Mouse (Mus musculus) left cerebral cortex, adult 2 months (tissue): ENCODE measurements around the gene Fnbp1l. TPM values are rescaled to one million over a fixed set of nuclear protein-coding genes. Genes with fewer than 3 reads are reported as not detected.

Source experiments
- DNase-seq, 2 experiments: peaks; one replicate each; pipeline ENCODE4 v3.0.0; 2021 to 2022; ENCODE audit warnings: low spot score in 2 of 2, mixed read lengths in 1 of 2; ENCODE audit errors: extremely low spot score in 1 of 2
- H3K27ac ChIP-seq: fragments of 200-600 bp; 2 replicates; pipeline ENCODE4 v1.8.1; 2022
- H3K4me3 ChIP-seq: fragments of 200-600 bp; 2 replicates; pipeline ENCODE4 v1.8.1; 2022
- CTCF ChIP-seq: fragments of 200-600 bp; IDR thresholded peaks from 2 replicates; pipeline ENCODE4 v1.8.1; 2022; ENCODE audit warnings: antibody characterized with exemption, mild to moderate bottlenecking, moderate library complexity
- intact Hi-C: fragments of 180-260 bp; cut with DNase I; formaldehyde crosslinking; loops from one replicate; pipeline ENCODE4 v1.15.1; 2025
- total RNA-seq, 2 experiments: library from RNA; stranded (reverse); gene quantifications; 2 replicates each; pipeline ENCODE4 v1.2.3; 2021

The Fnbp1l gene
- total RNA-seq, 2 experiments from 2014 or later = 108 TPM

DNA sequence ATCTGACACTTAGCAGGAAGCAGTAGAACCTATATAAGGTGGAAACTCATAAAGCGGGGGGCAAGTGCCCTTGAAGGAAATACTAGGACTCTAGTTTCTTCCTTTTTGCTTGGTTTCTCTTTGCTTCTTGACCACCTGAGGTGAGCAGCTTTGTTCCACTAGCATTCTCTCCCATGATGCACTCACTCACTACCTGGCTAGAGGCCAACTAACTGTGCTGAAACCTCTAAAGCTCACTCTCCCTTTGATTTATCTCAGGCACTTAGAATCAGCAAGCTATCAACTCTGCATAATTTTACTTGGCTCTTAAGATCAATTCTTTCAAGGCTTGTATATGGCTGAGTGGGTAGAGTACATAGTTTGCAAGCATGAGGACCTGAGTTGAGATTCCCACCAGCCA lies 17.1 kb downstream of the Fnbp1l start:
- DNase-seq = no peak
- H3K4me3 ChIP-seq = no peak overlapping the region
- no peak overlapping the region for H3K27ac ChIP-seq
- intact Hi-C loops = no loop called here
- TF ChIP-seq CTCF = no peak

- intact Hi-C loops = no loop called here
- Histone ChIP-seq H3K4me3 (no peak overlapping the region), H3K27ac (peak overlapping the region; percentile 21; the same call in 1 of the 2 replicates)
- no peak for DNase-seq
- TF ChIP-seq CTCF = no peak
Measured at GRCm38 (mm10) chr3:122599291-122599690, 20.2 kb downstream of the Fnbp1l start.

DNA sequence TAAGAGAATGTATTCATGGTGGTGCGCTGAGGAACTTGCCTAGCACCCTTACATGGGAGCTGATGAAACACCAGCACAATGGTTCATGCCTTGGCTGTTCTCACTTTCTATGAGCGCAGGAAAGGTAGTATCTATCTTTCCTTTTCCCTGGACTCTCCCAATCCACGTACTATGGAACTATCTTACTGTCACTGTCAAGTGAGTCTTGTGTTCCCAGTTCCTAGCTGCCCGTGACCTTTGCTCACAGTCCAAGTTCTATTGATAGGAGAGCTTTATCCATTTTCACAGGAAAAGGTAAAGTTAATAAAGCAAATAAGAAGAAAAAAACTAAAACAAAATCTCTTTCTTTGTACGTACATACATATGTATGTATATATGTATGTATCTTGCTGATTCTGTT lies 28.7 kb downstream of the Fnbp1l start:
- TF ChIP-seq CTCF = no peak
- intact Hi-C loops = no loop called here
- no peak for DNase-seq
- Histone ChIP-seq H3K4me3 (no peak overlapping the region), H3K27ac (no peak overlapping the region)

DNA sequence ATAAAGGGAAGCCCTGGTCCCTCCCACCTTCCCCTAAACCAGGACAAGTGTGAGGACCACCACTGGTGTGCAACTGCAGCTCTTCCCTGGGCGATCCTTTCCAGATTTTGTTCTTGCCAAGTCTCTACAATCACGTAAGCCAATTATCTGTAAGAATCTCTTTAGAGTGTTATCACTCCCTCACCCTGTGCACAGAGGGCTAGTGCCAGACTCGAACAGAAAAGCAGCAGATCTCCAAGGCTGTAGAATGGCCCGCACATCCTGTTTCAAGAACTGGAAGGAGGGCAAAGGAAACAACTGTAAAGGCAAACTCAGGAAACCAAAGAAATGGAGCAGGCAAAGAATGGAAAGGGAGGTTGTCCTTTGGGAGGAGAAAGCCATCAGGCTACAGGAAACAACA lies 29.2 kb downstream of the Fnbp1l start:
- Histone ChIP-seq H3K4me3 (no peak overlapping the region), H3K27ac (no peak overlapping the region)
- no peak for DNase-seq
- intact Hi-C loops = no loop called here
- no peak for TF ChIP-seq CTCF

DNA sequence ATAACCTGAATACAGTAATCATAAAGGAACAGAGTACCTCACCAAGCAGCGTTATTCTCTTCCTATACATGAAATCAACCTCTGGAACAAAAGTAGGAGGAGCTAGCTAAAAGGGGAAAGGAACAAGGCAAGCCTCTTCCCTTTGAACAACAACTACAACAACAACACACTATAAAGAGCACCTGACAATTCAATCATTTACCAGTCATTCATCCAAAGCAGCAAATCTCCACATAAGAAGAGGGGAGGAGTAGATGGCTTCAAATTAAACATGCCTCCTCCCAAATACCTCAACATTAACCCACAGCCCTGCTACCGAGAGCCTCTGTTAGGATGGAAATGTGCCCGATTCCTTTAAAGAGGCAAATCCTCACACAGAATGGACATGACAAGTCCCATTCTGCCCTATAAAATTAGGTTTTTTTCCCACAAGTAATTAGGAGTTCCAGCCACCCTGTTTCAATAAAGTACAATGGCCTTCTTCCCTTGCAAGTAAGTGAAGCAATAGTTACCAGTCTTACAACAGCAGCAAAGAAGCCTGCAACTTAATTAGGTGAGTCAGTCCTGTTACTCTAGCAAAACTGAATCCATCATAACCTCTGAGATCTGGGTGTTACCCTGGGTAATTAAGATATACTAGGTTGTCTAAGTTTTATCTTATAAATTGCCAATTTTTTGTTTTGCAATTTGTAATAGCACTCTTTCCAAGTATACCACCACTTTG lies 32.4 kb downstream of the Fnbp1l start:
- no peak overlapping the region for H3K4me3 ChIP-seq
- no peak for DNase-seq
- intact Hi-C loops = no loop called here
- no peak overlapping the region for H3K27ac ChIP-seq
- no peak for TF ChIP-seq CTCF

DNA sequence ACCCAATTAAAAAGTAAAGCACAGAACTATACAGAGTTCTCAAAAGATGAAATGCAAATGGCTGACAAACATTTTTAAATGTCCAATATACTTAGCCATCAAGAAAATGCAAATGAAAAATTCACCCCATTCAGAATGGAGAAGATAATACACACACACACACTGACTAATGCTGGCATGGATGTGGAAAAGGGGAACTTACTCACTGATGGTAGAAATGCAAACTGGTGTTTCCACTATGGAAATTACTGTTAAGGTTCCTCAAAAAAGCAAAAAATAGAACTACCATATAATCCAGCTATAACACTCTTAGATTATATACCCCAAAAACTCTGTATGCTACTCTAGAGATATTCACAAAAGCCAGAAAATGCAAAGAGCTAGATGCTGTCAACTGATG lies 42.2 kb downstream of the Fnbp1l start:
- Histone ChIP-seq H3K27ac (no peak overlapping the region), H3K4me3 (no peak overlapping the region)
- no peak for DNase-seq
- intact Hi-C loops = no loop called here
- no peak for TF ChIP-seq CTCF

GRCm38 (mm10) chr3:122574921-122575320 lies 44.6 kb downstream of the Fnbp1l start:
- no peak for DNase-seq
- no peak for TF ChIP-seq CTCF
- peak overlapping the region; percentile 7; the same call in 1 of the 2 replicates for H3K27ac ChIP-seq
- intact Hi-C loops = no loop called here
- H3K4me3 ChIP-seq = no peak overlapping the region

- H3K4me3 ChIP-seq = no peak overlapping the region
- intact Hi-C loops = no loop called here
- DNase-seq = peak; percentile 37 to 46
- TF ChIP-seq CTCF = no peak
- peak overlapping the region; percentile 9; the same call in 1 of the 2 replicates for H3K27ac ChIP-seq
Measured at GRCm38 (mm10) chr3:122573426-122574286, 45.9 kb downstream of the Fnbp1l start.

- no peak for TF ChIP-seq CTCF
- Histone ChIP-seq H3K4me3 (no peak overlapping the region), H3K27ac (no peak overlapping the region)
- DNase-seq = no peak
- intact Hi-C loops = loop anchor here (5.0 kb wide), 1 partner anchor 51 kb away; the partner anchor contains the start of gene Fnbp1l
Measured at GRCm38 (mm10) chr3:122566549-122566948, 53.0 kb downstream of the Fnbp1l start.

GRCm38 (mm10) chr3:122566112-122566511 lies 53.4 kb downstream of the Fnbp1l start:
- no peak for TF ChIP-seq CTCF
- intact Hi-C loops = loop anchor here (5.0 kb wide), 1 partner anchor 51 kb away; the partner anchor contains the start of gene Fnbp1l
- no peak overlapping the region for H3K4me3 ChIP-seq
- H3K27ac ChIP-seq = no peak overlapping the region
- DNase-seq = no peak

GRCm38 (mm10) chr3:122565285-122565684 lies 54.2 kb downstream of the Fnbp1l start:
- Histone ChIP-seq H3K27ac (no peak overlapping the region), H3K4me3 (no peak overlapping the region)
- intact Hi-C loops = loop anchor here (5.0 kb wide), 1 partner anchor 52 kb away; the partner anchor contains the start of gene Fnbp1l
- TF ChIP-seq CTCF = no peak
- no peak for DNase-seq

GRCm38 (mm10) chr3:122557766-122558165 lies 61.7 kb downstream of the Fnbp1l start:
- intact Hi-C loops = no loop called here
- no peak for DNase-seq
- no peak for TF ChIP-seq CTCF
- Histone ChIP-seq H3K4me3 (no peak overlapping the region), H3K27ac (no peak overlapping the region)
